Mouse (Mus musculus): ENCODE results near the gene Ndufb8. TPM values are rescaled to one million over a fixed set of nuclear protein-coding genes. Genes with fewer than 3 reads are reported as not detected.

Ndufb8 gene
- polyA plus RNA-seq (2015; fragmentation: Nextera tagmentation; extraction: Ambion mirVana) = 524 and 535 TPM in 2 replicates

DNA sequence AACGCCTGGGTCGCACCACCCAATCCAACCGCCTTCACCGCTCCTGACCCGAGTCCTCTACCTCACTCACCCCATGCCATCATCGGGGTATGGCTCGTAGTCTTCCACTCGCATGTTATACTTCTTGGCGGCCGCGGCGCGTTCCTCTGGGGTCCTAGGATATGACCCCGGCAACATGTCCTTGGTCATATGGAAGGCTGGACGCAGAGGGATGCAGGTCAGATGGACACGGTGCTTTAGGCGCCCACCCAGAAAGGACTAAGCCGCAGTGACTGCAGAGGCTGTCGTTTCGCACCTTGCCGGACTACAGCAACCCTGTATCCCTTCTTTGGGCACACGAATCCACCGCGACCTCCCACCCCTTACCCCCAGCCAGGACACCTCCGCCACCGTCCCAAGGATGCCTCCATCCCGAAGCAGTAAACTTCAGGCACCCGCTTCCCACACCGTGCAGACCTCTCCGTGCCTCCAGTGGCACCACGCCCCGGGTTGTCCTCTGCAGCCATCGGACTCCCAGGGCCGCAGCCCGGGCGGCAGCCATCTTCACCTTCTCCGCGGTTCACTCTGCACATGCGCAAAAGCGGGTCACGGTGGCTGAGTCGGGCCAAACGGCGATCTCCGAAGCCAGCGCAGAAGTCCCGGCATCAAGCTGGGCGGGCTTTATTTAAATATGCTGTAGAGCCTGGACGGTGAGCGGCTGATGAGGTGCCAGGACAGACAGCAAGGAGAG, at the start of gene Ndufb8:
Gene Ndufb8 (minus strand): TSS at position 580 of the 730 bp plus-strand sequence.
- H3K4me2 ChIP-seq (ENCODE audit: low read depth, low read length) = peak within 1 kb of the TSS; percentile 80
- peak within 1 kb of the TSS; percentile 78 for H3K4me3 ChIP-seq (replicated peaks; ENCODE audit: low read length)
- peak; percentile 89 for ATAC-seq (ENCODE audit: insufficient read depth, low FRiP score)
- peaks cover 6% of the 10 kb centered on the region for H3K4me1 ChIP-seq (ENCODE audit: control insufficient read depth, insufficient read depth, low read length)
- peak within 1 kb of the TSS; percentile 73; the same call in 1 of the 2 replicates for H3K27ac ChIP-seq (ENCODE audit: low read length)
- WGBS = under 1% methylated on average over 50 of the region's 50 CpGs
- peak within 1 kb of the TSS; percentile 98 for H3K9ac ChIP-seq (ENCODE audit: low read length)
- no peaks in the 10 kb centered on the region for H3K9me3 ChIP-seq (replicated peaks; ENCODE audit: control insufficient read depth, low read length)
- no peaks in the 10 kb centered on the region for H3K27me3 ChIP-seq (ENCODE audit: control insufficient read depth, insufficient read depth, low read length)
- peaks cover 11% of the 10 kb centered on the region; the same call in 1 of the 2 replicates for H3K36me3 ChIP-seq (ENCODE audit: control insufficient read depth, insufficient read depth, low read length)

DNA sequence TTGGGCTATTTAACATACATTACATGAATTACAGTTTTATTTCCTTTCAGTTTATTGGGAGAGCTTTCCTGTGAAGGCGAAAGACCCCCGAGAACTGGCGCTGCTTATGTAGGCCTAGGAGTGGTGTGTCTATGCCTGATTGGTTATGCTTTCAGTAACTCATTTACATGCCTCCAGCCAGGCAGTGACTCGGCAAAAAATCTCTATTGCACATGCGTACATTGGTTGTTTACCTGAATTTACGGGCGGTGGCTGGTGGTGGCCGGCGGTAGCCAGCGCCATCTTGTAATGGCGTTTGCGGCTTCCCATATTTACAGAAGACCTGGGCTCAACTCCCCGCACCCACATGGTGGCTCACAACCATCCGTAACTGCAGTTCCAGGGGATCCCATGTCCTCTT, 38.9 kb upstream of the Ndufb8 start:
- Histone ChIP-seq H3K36me3 (ENCODE audit: control insufficient read depth, insufficient read depth, low read length) (no peaks in the 10 kb centered on the region), H3K4me3 (replicated peaks; ENCODE audit: low read length) (no peak overlapping the region), H3K9me3 (replicated peaks; ENCODE audit: control insufficient read depth, low read length) (no peaks in the 10 kb centered on the region), H3K27me3 (ENCODE audit: control insufficient read depth, insufficient read depth, low read length) (no peaks in the 10 kb centered on the region), H3K27ac (ENCODE audit: low read length) (no peak overlapping the region), H3K4me1 (ENCODE audit: control insufficient read depth, insufficient read depth, low read length) (no peaks in the 10 kb centered on the region), H3K9ac (ENCODE audit: low read length) (no peak overlapping the region), H3K4me2 (ENCODE audit: low read depth, low read length) (no peak overlapping the region)
- ATAC-seq (ENCODE audit: insufficient read depth, low FRiP score) = no peak
- WGBS = 95% methylated on average over 14 of the region's 14 CpGs

GRCm38 (mm10) chr19:44591638-44592037, 36.4 kb upstream of the Ndufb8 start:
- 73% methylated on average over 6 of the region's 6 CpGs for whole genome bisulfite sequencing
- H3K9me3 ChIP-seq (replicated peaks; ENCODE audit: control insufficient read depth, low read length) = no peaks in the 10 kb centered on the region
- H3K36me3 ChIP-seq (ENCODE audit: control insufficient read depth, insufficient read depth, low read length) = no peaks in the 10 kb centered on the region
- no peaks in the 10 kb centered on the region for H3K27me3 ChIP-seq (ENCODE audit: control insufficient read depth, insufficient read depth, low read length)
- no peak for ATAC-seq (ENCODE audit: insufficient read depth, low FRiP score)
- H3K4me3 ChIP-seq (replicated peaks; ENCODE audit: low read length) = no peak overlapping the region
- H3K27ac ChIP-seq (ENCODE audit: low read length) = no peak overlapping the region
- no peak overlapping the region for H3K9ac ChIP-seq (ENCODE audit: low read length)
- H3K4me2 ChIP-seq (ENCODE audit: low read depth, low read length) = no peak overlapping the region
- no peaks in the 10 kb centered on the region for H3K4me1 ChIP-seq (ENCODE audit: control insufficient read depth, insufficient read depth, low read length)

DNA sequence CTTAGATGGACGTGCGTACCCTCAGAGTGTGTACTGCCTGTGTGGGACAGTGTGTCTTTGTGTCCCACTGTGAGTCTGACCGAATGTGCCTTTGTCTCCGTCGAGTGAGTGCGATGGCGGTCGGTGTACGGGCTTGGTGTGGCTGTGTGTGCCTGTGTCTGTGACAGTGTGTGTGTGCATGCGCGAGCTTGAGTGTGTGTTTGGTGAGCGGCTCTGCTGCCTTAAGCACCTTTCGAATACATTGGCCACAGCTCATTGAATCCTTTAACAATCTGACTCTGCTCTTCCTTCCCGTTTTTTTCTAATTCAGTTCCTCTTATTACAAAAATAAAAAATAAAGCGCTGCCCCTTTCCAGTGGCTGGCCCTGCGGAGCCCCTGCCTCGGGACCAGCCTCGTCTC, 35.8 kb upstream of the Ndufb8 start:
- no peak overlapping the region for H3K4me3 ChIP-seq (replicated peaks; ENCODE audit: low read length)
- 0 out of 2 replicates have a peak, but pooled peaks cover 3% of the 10 kb centered on the region for H3K27me3 ChIP-seq (ENCODE audit: control insufficient read depth, insufficient read depth, low read length)
- H3K4me2 ChIP-seq (ENCODE audit: low read depth, low read length) = no peak overlapping the region
- H3K27ac ChIP-seq (ENCODE audit: low read length) = no peak overlapping the region
- no peak overlapping the region for H3K9ac ChIP-seq (ENCODE audit: low read length)
- H3K36me3 ChIP-seq (ENCODE audit: control insufficient read depth, insufficient read depth, low read length) = no peaks in the 10 kb centered on the region
- 88% methylated on average over 18 of the region's 18 CpGs for WGBS
- H3K9me3 ChIP-seq (replicated peaks; ENCODE audit: control insufficient read depth, low read length) = no peaks in the 10 kb centered on the region
- no peaks in the 10 kb centered on the region for H3K4me1 ChIP-seq (ENCODE audit: control insufficient read depth, insufficient read depth, low read length)
- no peak for ATAC-seq (ENCODE audit: insufficient read depth, low FRiP score)

DNA sequence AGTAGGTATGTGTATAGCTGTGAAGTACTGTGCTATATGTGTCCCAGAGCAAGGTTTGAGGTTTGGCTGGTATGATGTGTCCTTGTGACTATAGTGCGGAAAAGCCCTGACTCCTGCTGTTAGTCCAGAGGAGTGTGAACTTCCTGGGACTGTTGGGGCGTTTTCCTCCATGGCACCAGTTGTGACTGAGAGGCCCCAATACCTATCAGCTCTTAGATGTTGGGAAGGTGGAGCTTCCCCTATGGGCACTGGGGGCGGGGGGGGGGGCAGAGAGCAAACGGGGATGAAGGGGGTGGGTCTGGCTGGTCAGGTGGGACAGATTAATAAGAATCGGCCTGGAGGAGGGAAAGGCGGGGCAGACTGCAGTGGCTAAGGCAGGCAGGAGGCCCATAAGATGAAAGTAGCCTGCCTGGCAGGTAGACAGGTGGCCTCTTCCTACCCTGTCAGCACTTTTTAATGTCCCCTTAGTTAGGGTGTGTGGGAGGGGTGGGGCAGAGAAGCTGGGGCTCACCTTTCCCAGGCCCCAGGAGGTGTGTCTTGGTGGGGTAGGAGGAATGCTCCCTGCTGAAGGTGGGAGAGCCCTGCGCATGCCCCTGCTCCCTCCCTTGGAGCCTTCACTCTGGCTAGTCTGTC, 34.5 kb upstream of the Ndufb8 start:
- Histone ChIP-seq H3K4me3 (replicated peaks; ENCODE audit: low read length) (no peak overlapping the region), H3K27ac (ENCODE audit: low read length) (no peak overlapping the region), H3K9ac (ENCODE audit: low read length) (no peak overlapping the region), H3K36me3 (ENCODE audit: control insufficient read depth, insufficient read depth, low read length) (no peaks in the 10 kb centered on the region), H3K9me3 (replicated peaks; ENCODE audit: control insufficient read depth, low read length) (no peaks in the 10 kb centered on the region), H3K27me3 (ENCODE audit: control insufficient read depth, insufficient read depth, low read length) (0 out of 2 replicates have a peak, but pooled peaks cover 3% of the 10 kb centered on the region), H3K4me2 (ENCODE audit: low read depth, low read length) (no peak overlapping the region), H3K4me1 (ENCODE audit: control insufficient read depth, insufficient read depth, low read length) (no peaks in the 10 kb centered on the region)
- 0 out of 2 replicates have a peak, but pooled peaks have one; percentile 33 for ATAC-seq (ENCODE audit: insufficient read depth, low FRiP score)
- WGBS = 30% methylated on average over 7 of the region's 7 CpGs

GRCm38 (mm10) chr19:44588036-44588435, 32.8 kb upstream of the Ndufb8 start:
- Histone ChIP-seq H3K9ac (ENCODE audit: low read length) (no peak overlapping the region), H3K4me1 (ENCODE audit: control insufficient read depth, insufficient read depth, low read length) (no peaks in the 10 kb centered on the region), H3K36me3 (ENCODE audit: control insufficient read depth, insufficient read depth, low read length) (no peaks in the 10 kb centered on the region), H3K4me3 (replicated peaks; ENCODE audit: low read length) (no peak overlapping the region), H3K27ac (ENCODE audit: low read length) (no peak overlapping the region), H3K27me3 (ENCODE audit: control insufficient read depth, insufficient read depth, low read length) (0 out of 2 replicates have a peak, but pooled peaks cover 3% of the 10 kb centered on the region), H3K9me3 (replicated peaks; ENCODE audit: control insufficient read depth, low read length) (no peaks in the 10 kb centered on the region), H3K4me2 (ENCODE audit: low read depth, low read length) (no peak overlapping the region)
- 45% methylated on average over 4 of the region's 4 CpGs for WGBS
- ATAC-seq (ENCODE audit: insufficient read depth, low FRiP score) = no peak

- ATAC-seq (ENCODE audit: insufficient read depth, low FRiP score) = peak; percentile 71
- Histone ChIP-seq H3K4me3 (replicated peaks; ENCODE audit: low read length) (no peak overlapping the region), H3K36me3 (ENCODE audit: control insufficient read depth, insufficient read depth, low read length) (no peaks in the 10 kb centered on the region), H3K4me2 (ENCODE audit: low read depth, low read length) (no peak overlapping the region), H3K9me3 (replicated peaks; ENCODE audit: control insufficient read depth, low read length) (no peaks in the 10 kb centered on the region), H3K4me1 (ENCODE audit: control insufficient read depth, insufficient read depth, low read length) (no peaks in the 10 kb centered on the region), H3K9ac (ENCODE audit: low read length) (no peak overlapping the region), H3K27me3 (ENCODE audit: control insufficient read depth, insufficient read depth, low read length) (0 out of 2 replicates have a peak, but pooled peaks cover 3% of the 10 kb centered on the region), H3K27ac (ENCODE audit: low read length) (no peak overlapping the region)
- 31% methylated on average over 9 of the region's 9 CpGs for WGBS
Observed at GRCm38 (mm10) chr19:44582638-44583309, 27.5 kb upstream of the Ndufb8 start.

DNA sequence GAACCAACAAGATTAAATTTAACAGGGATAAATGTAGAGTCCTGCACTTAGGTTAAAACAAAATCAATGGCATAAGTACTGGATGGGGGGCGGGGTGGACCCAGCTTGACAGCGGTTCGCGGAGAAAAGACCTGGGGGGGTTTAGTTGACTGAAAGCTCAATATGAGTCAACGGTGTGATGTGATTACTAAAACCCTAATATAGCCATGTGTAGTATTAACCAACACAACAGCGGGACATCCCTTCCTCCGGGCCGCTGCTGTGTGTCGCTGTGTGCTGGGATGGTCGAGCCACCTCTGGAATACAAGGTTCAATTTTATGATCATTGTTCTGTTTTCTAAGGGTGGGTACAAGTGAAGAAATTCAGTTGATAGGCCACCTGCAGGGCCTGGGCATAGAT, 26.9 kb upstream of the Ndufb8 start:
- Histone ChIP-seq H3K4me1 (ENCODE audit: control insufficient read depth, insufficient read depth, low read length) (no peaks in the 10 kb centered on the region), H3K9ac (ENCODE audit: low read length) (no peak overlapping the region), H3K9me3 (replicated peaks; ENCODE audit: control insufficient read depth, low read length) (no peaks in the 10 kb centered on the region), H3K4me2 (ENCODE audit: low read depth, low read length) (no peak overlapping the region), H3K27me3 (ENCODE audit: control insufficient read depth, insufficient read depth, low read length) (0 out of 2 replicates have a peak, but pooled peaks cover 3% of the 10 kb centered on the region), H3K4me3 (replicated peaks; ENCODE audit: low read length) (no peak overlapping the region), H3K27ac (ENCODE audit: low read length) (no peak overlapping the region), H3K36me3 (ENCODE audit: control insufficient read depth, insufficient read depth, low read length) (no peaks in the 10 kb centered on the region)
- ATAC-seq (ENCODE audit: insufficient read depth, low FRiP score) = no peak
- WGBS = 80% methylated on average over 10 of the region's 10 CpGs

- no peak overlapping the region for H3K4me2 ChIP-seq (ENCODE audit: low read depth, low read length)
- no peak overlapping the region for H3K9ac ChIP-seq (ENCODE audit: low read length)
- H3K27me3 ChIP-seq (ENCODE audit: control insufficient read depth, insufficient read depth, low read length) = no peaks in the 10 kb centered on the region
- no peak overlapping the region for H3K4me3 ChIP-seq (replicated peaks; ENCODE audit: low read length)
- no peak for ATAC-seq (ENCODE audit: insufficient read depth, low FRiP score)
- H3K36me3 ChIP-seq (ENCODE audit: control insufficient read depth, insufficient read depth, low read length) = no peaks in the 10 kb centered on the region
- H3K4me1 ChIP-seq (ENCODE audit: control insufficient read depth, insufficient read depth, low read length) = no peaks in the 10 kb centered on the region
- no peaks in the 10 kb centered on the region for H3K9me3 ChIP-seq (replicated peaks; ENCODE audit: control insufficient read depth, low read length)
- WGBS = 77% methylated on average over 1 of the region's 1 CpGs
- H3K27ac ChIP-seq (ENCODE audit: low read length) = no peak overlapping the region
Observed at GRCm38 (mm10) chr19:44578038-44578437, 22.8 kb upstream of the Ndufb8 start.

All from stomach, embryonic 16.5 days (tissue).